Mouse (Mus musculus) brain, embryonic 14.5 days (tissue): ENCODE measurements at regions not wholly inside any gene's neighbourhood (a gene's known extent, or its start where the extent isn't known, plus 50 kb on each side); places are given as distances from the start of the nearest gene placed in this dataset.

Experiments used
- DNase-seq: peaks from one replicate; pipeline ENCODE4 v3.0.0-alpha.2; 2011; ENCODE audit warnings: low read depth
- CTCF ChIP-seq: fragments of 200-500 bp; IDR thresholded peaks from 2 replicates; pipeline ENCODE4 v1.5.1; 2012; ENCODE audit warnings: inconsistent platforms, mild to moderate bottlenecking, moderate library complexity, borderline replicate concordance; ENCODE audit not compliant: insufficient read depth, insufficient read length; ENCODE audit errors: extremely low read depth
- POLR2A ChIP-seq: fragments of 200-500 bp; IDR thresholded peaks from 2 replicates; pipeline ENCODE4 v1.6.1; 2012; ENCODE audit warnings: mild to moderate bottlenecking, inconsistent platforms, borderline replicate concordance; ENCODE audit not compliant: poor library complexity, insufficient read depth, insufficient read length, severe bottlenecking; ENCODE audit errors: extremely low read depth

GRCm38 (mm10) chr10:115742634-115743347 is 73.8 kb upstream of the Tspan8 start:
- TF ChIP-seq CTCF (no peak), POLR2A (no peak)
- no peak for DNase-seq

- TF ChIP-seq POLR2A (no peak), CTCF (no peak)
- peak; percentile 34 for DNase-seq
Measured at GRCm38 (mm10) chr10:115749844-115750243, 66.8 kb upstream of the Tspan8 start.

GRCm38 (mm10) chr10:115750250-115750649 is 66.4 kb upstream of the Tspan8 start:
- TF ChIP-seq CTCF (no peak), POLR2A (no peak)
- DNase-seq = peak; percentile 35

DNA sequence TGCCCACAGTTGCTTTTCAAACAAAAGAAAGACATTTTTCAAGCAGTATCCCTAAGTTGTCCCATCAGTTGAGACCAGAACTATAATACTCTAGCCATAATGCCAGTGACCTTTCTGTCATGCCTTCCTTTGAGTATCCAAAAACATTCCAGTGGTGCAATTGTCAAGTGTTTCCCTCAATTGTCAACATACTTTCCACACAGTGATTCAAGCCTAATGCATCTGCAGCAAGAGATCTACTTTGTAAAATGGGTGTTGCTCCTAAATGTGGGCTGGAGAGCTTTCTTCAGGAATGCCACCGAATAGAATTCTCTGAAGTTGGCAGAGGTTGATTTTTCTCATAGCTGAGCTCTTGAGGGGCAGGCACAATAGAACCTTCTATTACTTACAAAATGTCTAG is 58.0 kb upstream of the Tspan8 start:
- TF ChIP-seq CTCF = no peak
- TF ChIP-seq POLR2A = no peak

More for the DNA sequence above, 58.0 kb upstream of the Tspan8 start:
- no peak for DNase-seq
